Mouse (Mus musculus) heart, embryonic 14.5 days (tissue): Measurements from ENCODE around the gene Olr1. TPM values are rescaled to one million over a fixed set of nuclear protein-coding genes. Genes with fewer than 3 reads are reported as not detected.

Source experiments
- ATAC-seq: fragments of 200-750 bp; cut with Nextera tagmentation; 2 replicates; pipeline ENCODE4 v1.8.0; 2017; ENCODE audit warnings: low read depth, moderate TSS enrichment; ENCODE audit not compliant: insufficient number of reproducible peaks, insufficient read depth, low FRiP score
- H3K27ac ChIP-seq, 2 experiments: fragments of 200-500 bp in 1 of 2; fragments of 300-500 bp in 1 of 2; sonication (generic) in 1 of 2; replicated peaks in 1 of 2; 2 replicates each; pipeline ENCODE4 v1.5.1; 2012 to 2014; ENCODE audit warnings: low read depth in 2 of 2, low read length in 2 of 2, control low read depth in 1 of 2, mild to moderate bottlenecking in 1 of 2, mixed read lengths in 1 of 2; ENCODE audit not compliant: control insufficient read depth in 1 of 2, insufficient read depth in 1 of 2
- H3K27me3 ChIP-seq: fragments of 300-500 bp; sonication (generic); 2 replicates; pipeline ENCODE4 v1.6.1; 2014; ENCODE audit warnings: mild to moderate bottlenecking, low read length, control low read depth; ENCODE audit not compliant: control insufficient read depth, insufficient read depth
- H3K36me3 ChIP-seq: fragments of 300-500 bp; sonication (generic); 2 replicates; pipeline ENCODE4 v1.6.1; 2014; ENCODE audit warnings: mild to moderate bottlenecking, control low read depth, low read length, mixed read lengths; ENCODE audit not compliant: control insufficient read depth, insufficient read depth
- H3K4me1 ChIP-seq, 2 experiments: fragments of 200-500 bp in 1 of 2; fragments of 300-500 bp in 1 of 2; sonication (generic) in 1 of 2; 2 replicates each; pipeline ENCODE4 v1.6.1; 2012 to 2014; ENCODE audit warnings: low read length in 2 of 2, control low read depth in 1 of 2, mixed read lengths in 1 of 2; ENCODE audit not compliant: control insufficient read depth in 2 of 2, insufficient read depth in 2 of 2
- H3K4me2 ChIP-seq: fragments of 300-500 bp; sonication (generic); 2 replicates; pipeline ENCODE4 v1.6.1; 2014; ENCODE audit warnings: mild to moderate bottlenecking, low read length
- H3K4me3 ChIP-seq, 2 experiments: fragments of 200-500 bp in 1 of 2; fragments of 300-500 bp in 1 of 2; sonication (generic) in 1 of 2; 2 replicates each; pipeline ENCODE4 v1.5.1; 2012 to 2014; ENCODE audit warnings: low read length in 2 of 2, mild to moderate bottlenecking in 2 of 2, control low read depth in 1 of 2, low read depth in 1 of 2, moderate library complexity in 1 of 2; ENCODE audit not compliant: control insufficient read depth in 1 of 2, insufficient read depth in 1 of 2
- H3K9ac ChIP-seq: fragments of 300-500 bp; sonication (generic); 2 replicates; pipeline ENCODE4 v1.6.1; 2014; ENCODE audit warnings: mild to moderate bottlenecking, low read length
- H3K9me3 ChIP-seq: fragments of 300-500 bp; sonication (generic); 2 replicates; pipeline ENCODE4 v1.6.1; 2016; ENCODE audit warnings: low read length, control low read depth; ENCODE audit not compliant: control insufficient read depth
- WGBS: fragments of 180-500 bp; shearing (Covaris S2); extraction: QIAGEN DNeasy Blood & Tissue Kit; methylation state at CpG from one replicate; pipeline ENCODE4 v1.1.7; 2014; 5-methylcytosine and 5-hydroxymethylcytosine counted together
- polyA plus RNA-seq: library from polyadenylated mRNA; unstranded; fragments of >200 nt; fragmentation: Nextera tagmentation; extraction: Ambion mirVana; gene quantifications from 2 replicates; pipeline ENCODE4 v1.2.1, GENCODE M21; 2014

Gene Olr1
- 0.22 and 0.39 TPM in 2 replicates for polyA plus RNA-seq

- Histone ChIP-seq H3K9ac (no peak within 1 kb of the TSS), H3K27me3 (no peaks in the 10 kb centered on the region), H3K36me3 (no peaks in the 10 kb centered on the region), H3K9me3 (peaks cover 7% of the 10 kb centered on the region; the same call in 1 of the 2 replicates), H3K4me2 (no peak within 1 kb of the TSS), H3K27ac (no peak within 1 kb of the TSS), H3K4me3 (no peak within 1 kb of the TSS), H3K4me1 (peaks cover 0 to 3% of the 10 kb centered on the region in 2 experiments; a peak in 1 of 4 replicates)
- 36% methylated on average over 9 of the region's 9 CpGs for WGBS
- no peak for ATAC-seq
Observed at GRCm38 (mm10) chr6:129507024-129507423, at the start of gene Olr1. Gene Olr1 (minus strand): TSS chr6:129507165.

GRCm38 (mm10) chr6:129548009-129548408 lies 41.0 kb upstream of the Olr1 start:
- H3K27me3 ChIP-seq, result no peaks in the 10 kb centered on the region

GRCm38 (mm10) chr6:129547277-129547676 lies 40.3 kb upstream of the Olr1 start:
- Histone ChIP-seq H3K27ac (no peak overlapping the region), H3K9me3 (no peaks in the 10 kb centered on the region), H3K27me3 (no peaks in the 10 kb centered on the region), H3K9ac (no peak overlapping the region), H3K36me3 (no peaks in the 10 kb centered on the region; the same call in 1 of the 2 replicates), H3K4me2 (no peak overlapping the region), H3K4me3 (no peak overlapping the region), H3K4me1 (no peaks in the 10 kb centered on the region)
- 80% methylated on average over 2 of the region's 2 CpGs for WGBS
- ATAC-seq, result no peak

More at GRCm38 (mm10) chr6:129548009-129548408, 41.0 kb upstream of the Olr1 start:
- no peaks in the 10 kb centered on the region for H3K36me3 ChIP-seq
- no peak overlapping the region for H3K27ac ChIP-seq
- ATAC-seq, result no peak
- no peaks in the 10 kb centered on the region for H3K4me1 ChIP-seq
- H3K4me2 ChIP-seq, result no peak overlapping the region
- no peak overlapping the region for H3K4me3 ChIP-seq
- H3K9ac ChIP-seq, result no peak overlapping the region
- WGBS, result 71% methylated on average over 3 of the region's 3 CpGs
- H3K9me3 ChIP-seq, result no peaks in the 10 kb centered on the region

- Histone ChIP-seq H3K27me3 (no peaks in the 10 kb centered on the region), H3K9me3 (no peaks in the 10 kb centered on the region), H3K4me2 (no peak overlapping the region), H3K9ac (no peak overlapping the region), H3K4me3 (no peak overlapping the region), H3K36me3 (peaks cover 32% of the 10 kb centered on the region), H3K4me1 (no peaks in the 10 kb centered on the region), H3K27ac (no peak overlapping the region)
- 61% methylated on average over 6 of the region's 6 CpGs for WGBS
- no peak for ATAC-seq
Observed at GRCm38 (mm10) chr6:129543709-129544606, 37.0 kb upstream of the Olr1 start.

GRCm38 (mm10) chr6:129542540-129542939 lies 35.6 kb upstream of the Olr1 start:
- peaks cover 46% of the 10 kb centered on the region for H3K36me3 ChIP-seq
- no peaks in the 10 kb centered on the region for H3K27me3 ChIP-seq
- no peak overlapping the region for H3K4me2 ChIP-seq
- no peak overlapping the region for H3K4me3 ChIP-seq
- H3K9ac ChIP-seq, result no peak overlapping the region
- H3K9me3 ChIP-seq, result no peaks in the 10 kb centered on the region
- no peak overlapping the region for H3K27ac ChIP-seq
- H3K4me1 ChIP-seq, result no peaks in the 10 kb centered on the region
- WGBS, result 93% methylated on average over 3 of the region's 3 CpGs
- no peak for ATAC-seq

- no peak overlapping the region for H3K4me2 ChIP-seq
- H3K9ac ChIP-seq, result no peak overlapping the region
- H3K36me3 ChIP-seq, result peaks cover 52% of the 10 kb centered on the region
- WGBS, result 84% methylated on average over 9 of the region's 9 CpGs
- no peaks in the 10 kb centered on the region for H3K4me1 ChIP-seq
- no peak for ATAC-seq
- no peak overlapping the region for H3K27ac ChIP-seq
- no peak overlapping the region for H3K4me3 ChIP-seq
- H3K27me3 ChIP-seq, result no peaks in the 10 kb centered on the region
- no peaks in the 10 kb centered on the region for H3K9me3 ChIP-seq
Observed at GRCm38 (mm10) chr6:129541931-129542330, 35.0 kb upstream of the Olr1 start.

- Histone ChIP-seq H3K27ac (no peak overlapping the region), H3K4me1 (peaks cover 8 to 16% of the 10 kb centered on the region in 2 experiments), H3K9ac (no peak overlapping the region), H3K4me2 (no peak overlapping the region), H3K27me3 (no peaks in the 10 kb centered on the region), H3K36me3 (peaks cover 52% of the 10 kb centered on the region), H3K4me3 (no peak overlapping the region), H3K9me3 (no peaks in the 10 kb centered on the region)
- ATAC-seq, result no peak
- 76% methylated on average over 6 of the region's 6 CpGs for WGBS
Observed at GRCm38 (mm10) chr6:129538555-129538954, 31.6 kb upstream of the Olr1 start.
